Mouse (Mus musculus) C3H10T1/2 (cell line): ENCODE measurements around the gene Per2. TPM values are rescaled to one million over a fixed set of nuclear protein-coding genes. Genes with fewer than 3 reads are reported as not detected.

Experiments
- polyA plus RNA-seq, 2 experiments: library from polyadenylated mRNA; unstranded; fragments of >200 nt; fragmentation: generic; extraction: Trizol; gene quantifications; one replicate each; pipeline ENCODE4 v1.2.1; 2012; ENCODE audit warnings: missing spikeins in 2 of 2

Gene Per2
- polyA plus RNA-seq, result 1 to 10 TPM in 1 of 2 experiments, under 1 TPM in 1; 0.07 to 2.8 TPM

DNA sequence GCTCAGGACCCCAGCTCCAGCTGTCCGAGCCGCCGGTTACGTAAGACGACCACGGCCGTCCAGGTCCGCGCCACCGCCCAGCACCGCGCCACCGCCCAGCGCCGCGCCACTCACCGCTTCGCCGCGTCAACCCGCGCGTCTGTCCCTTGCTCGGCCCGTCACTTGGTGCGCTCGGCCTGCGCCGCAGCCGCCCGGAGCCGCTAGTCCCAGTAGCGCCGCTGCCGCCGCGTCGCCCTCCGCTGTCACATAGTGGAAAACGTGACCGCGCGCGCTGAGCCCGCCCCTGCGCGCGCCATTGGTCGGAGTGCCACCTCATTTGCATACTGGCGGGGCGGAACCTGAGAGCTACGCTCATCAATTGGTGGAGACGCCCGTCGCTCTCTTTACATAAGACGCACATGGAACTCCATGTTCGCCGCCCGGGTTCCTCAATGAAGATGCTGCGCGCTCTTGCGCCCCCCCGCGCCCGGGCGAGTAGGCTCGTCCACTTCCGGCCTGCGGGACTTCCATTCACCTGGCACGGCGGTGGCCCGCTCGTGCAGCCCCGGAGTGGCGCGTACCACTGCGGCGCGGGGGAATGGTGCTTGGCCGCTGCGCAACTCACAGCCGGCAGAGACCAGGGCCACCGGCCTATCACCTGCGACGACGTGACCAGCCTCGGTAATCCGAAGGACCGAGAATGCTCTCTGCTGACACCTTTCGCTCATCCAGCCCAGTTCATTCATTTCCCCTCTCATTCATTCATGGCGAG, at the start of gene Per2:
Gene Per2 (minus strand): TSS at position 266 of the 751 bp plus-strand sequence.

DNA sequence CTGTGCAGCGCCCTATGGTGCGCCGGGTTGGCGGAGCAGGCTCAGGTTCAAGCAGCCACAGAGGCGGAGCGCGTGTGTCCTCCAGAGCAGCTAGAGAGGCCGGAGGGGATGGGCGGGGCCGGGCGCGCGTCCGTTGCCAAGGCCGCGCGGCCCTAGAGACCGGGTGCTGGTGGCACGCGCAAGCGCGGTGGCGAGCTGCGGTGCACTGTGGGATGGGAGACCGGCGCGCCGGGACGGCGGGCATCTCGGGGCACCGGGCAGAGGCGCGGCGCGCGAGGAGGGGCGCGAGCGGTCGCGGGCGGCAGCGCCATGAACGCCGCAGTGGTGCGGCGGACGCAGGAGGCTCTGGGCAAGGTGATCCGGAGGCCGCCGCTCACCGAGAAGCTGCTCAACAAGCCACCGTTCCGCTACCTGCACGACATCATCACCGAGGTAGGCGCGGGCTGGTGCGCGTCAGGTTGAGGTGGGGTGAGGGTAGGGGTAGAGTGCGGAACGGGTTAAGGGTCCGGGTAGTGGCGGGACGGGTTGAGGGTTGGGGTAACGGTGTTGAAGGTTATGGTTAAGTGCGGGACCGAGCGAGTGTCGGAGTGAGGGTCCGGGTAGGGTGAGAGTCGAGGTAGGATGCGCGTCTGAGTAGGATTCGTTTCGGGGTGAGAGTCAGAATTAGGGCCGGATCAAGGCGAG, 35.5 kb upstream of the Per2 start, which contains the start of gene Traf3ip1:
Gene Traf3ip1 (plus strand): TSS at position 191 of the 684 bp plus-strand sequence.

DNA sequence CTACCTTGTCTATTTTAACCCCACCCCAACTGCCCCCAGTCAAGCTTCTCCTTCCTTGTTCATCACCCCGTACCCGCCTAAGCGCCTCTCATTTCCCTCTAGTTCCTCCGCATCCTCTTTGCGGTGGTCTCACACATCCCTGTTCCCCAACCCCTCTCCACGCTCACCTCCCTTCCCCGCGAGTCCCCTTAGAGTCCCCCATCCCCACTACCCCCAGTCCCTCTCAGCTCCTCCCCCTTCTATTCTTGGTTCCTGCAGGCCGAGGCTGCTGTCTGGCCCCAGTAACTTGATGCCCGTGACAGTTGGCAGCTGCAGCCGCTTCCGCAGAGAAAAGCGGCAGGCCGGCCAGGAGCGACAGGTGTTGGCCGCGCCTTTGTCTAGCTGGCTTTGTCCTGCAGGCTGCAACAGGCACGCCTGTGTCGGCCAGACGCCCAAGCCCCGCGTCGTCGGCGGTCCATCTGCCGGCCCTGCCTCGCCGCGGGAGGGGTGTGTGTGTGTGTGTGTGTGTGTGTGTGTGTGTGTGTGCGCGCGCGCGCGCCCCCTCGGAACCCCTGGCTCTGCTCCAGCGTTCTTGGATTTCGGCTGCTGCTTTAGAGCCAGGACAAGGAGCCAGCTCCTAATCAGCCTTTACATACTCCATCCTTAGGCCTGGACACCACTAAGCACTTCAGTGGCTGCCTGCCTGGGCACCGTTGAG, 45.1 kb downstream of the Per2 start, which contains the start of gene Hes6:
Gene Hes6 (minus strand): TSS at position 141 of the 697 bp plus-strand sequence.

DNA sequence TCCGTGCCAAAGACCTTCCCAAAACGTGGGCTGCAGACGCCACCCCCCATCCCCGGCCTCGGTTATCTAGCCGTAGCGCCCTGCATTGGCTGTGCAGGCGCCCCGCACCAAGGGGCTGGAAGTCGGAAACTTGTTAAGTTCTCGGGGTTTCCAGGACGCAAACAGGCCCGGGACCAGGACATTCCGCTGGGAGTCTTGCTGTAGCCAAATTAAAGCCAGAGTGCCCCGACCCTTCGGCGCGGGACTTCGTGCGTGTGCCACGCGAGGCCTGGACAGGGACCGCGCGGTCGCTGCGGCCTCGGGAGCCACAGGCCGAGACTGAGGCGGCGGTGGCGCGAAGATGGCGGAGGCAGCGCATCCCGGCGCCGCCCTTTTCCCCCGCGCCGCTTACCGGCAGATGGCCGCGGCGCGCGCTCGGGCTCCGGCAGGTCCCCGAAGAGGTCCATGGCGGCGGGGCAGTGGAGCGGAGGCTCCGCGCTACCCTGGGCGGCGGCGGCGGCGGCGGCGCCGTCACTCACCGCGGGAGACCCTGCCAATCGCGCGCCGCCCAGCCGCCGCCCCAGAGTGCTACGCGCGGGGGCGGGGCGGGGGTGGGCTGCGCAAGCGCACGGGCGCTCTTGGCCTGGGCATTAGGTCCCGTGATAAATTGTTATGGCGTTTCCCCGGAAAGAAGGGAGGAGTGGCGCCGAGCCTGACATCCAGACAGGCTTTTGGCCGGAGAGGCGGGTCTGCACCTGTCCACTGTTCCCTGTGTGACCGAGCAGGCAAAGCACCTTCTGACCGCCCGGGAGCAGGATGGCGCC, 60.7 kb downstream of the Per2 start, which contains the start of gene Ilkap:
Gene Ilkap (minus strand): TSS at position 556 of the 803 bp plus-strand sequence.

DNA sequence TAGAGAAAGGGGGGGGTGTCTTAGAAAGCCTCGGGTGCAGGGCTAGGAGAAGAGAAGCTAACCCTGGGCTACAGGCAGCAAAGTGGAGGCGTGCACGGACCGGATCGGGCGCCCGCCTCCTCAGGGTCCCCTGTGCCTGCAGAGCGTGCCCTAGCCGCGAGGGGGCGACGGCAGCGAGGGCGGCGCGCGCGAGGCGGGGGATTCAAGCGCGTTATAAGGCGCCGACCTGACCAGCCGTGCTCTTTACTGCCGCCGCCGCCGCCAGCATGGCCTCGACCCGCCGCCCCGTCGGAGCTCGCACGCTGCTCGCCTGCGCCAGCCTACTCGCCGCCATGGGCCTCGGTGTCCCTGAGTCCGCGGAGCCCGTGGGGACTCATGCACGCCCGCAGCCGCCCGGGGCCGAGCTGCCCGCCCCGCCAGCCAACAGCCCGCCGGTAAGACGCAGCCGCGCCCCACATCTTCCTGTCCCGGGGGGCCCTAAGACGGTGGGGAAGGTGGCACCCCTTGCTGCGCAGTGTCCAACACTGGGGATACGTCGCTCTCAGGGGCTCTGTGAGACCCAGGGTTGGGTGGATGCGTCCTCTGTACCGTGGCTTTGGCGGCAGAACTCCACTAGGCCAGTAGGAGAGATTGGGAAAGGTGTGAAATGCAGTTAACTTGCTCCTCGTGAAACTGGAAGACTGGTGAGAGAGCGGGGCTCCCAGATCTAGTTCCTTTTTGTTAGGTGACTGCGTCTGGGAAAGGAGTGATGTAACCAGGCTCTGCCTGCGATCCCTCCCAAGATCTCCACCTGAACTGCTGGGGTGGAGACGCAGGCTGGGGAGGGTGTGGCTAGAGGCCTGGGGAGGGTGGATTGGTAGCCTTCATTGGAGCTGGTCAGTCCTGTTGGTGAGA, 92.7 kb downstream of the Per2 start, which contains the start of gene Erfe:
Gene Erfe (plus strand): TSS at position 216 of the 894 bp plus-strand sequence.

Other genes starting within 250 kb of the Per2 start
- 10 to 100 TPM; 12.7 to 24.1 TPM for gene Ube2f, start 209.0 kb downstream of the Per2 start, polyA plus RNA-seq
- 10 to 100 TPM in 1 of 2 experiments, 1 to 10 TPM in 1; 8.1 to 11.2 TPM for gene Scly, start 161.0 kb downstream of the Per2 start, polyA plus RNA-seq
- gene Espnl, start 137.2 kb downstream of the Per2 start, polyA plus RNA-seq, result under 1 TPM; 0.02 to 0.33 TPM
- gene Klhl30, start 108.3 kb downstream of the Per2 start, polyA plus RNA-seq, result under 1 TPM; 0.04 to 0.57 TPM
- gene Erfe, start 92.9 kb downstream of the Per2 start, polyA plus RNA-seq, result under 1 TPM in 1 of 2 experiments, not detected in 1; 0.07 TPM
- 10 to 100 TPM; 47.7 to 64.5 TPM for gene Ilkap, start 60.5 kb downstream of the Per2 start, polyA plus RNA-seq
- 10 to 100 TPM; 29.4 to 52.4 TPM for gene Hes6, start 45.3 kb downstream of the Per2 start, polyA plus RNA-seq
- 1 to 10 TPM; 1.4 to 4.3 TPM for gene Traf3ip1, start 35.3 kb upstream of the Per2 start, polyA plus RNA-seq
- gene Asb1, start 81.2 kb upstream of the Per2 start, polyA plus RNA-seq, result 1 to 10 TPM; 5.1 to 7.5 TPM